Mouse (Mus musculus): Measurements from ENCODE around the gene Akap13.

Akap13 gene

DNA sequence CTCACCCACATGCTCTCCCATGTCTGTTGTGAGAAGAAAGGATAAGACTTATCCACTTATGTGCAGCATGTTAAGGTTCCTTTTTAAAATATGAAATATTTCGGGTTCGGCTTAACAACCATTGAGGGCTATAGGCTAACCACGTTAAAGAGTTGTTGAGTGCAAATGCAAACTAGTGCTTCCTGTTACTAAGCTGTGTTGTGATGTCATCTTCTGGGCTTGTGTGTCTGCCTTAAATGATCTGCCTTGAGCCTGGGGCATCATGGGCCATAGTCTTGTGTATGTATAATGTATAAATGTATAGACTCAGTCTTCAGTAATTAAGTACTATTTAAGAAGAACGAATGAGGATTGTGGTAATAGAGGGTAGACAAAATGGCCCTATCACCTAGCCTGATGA is 104.6 kb downstream of the Akap13 start:
- DNase-seq (ENCODE audit: low spot score), result no peak

DNA sequence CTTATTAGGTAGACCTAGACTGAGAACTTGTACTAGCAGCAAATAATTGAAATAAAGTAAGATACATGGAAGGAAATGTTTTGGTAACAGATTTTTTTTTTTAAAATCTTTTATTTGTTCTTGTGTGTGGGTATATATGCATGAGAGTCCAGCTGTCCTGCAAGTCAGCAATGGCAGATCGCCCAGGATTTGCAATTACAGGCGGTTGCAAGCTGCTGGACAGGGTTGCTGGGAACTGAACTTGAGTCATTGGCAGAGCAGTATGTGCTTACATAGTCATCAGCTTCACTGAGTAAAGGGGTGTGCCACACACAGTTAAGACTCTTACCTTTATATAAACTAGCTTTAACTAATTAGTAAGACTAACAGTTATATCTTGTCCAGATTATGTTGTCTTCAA is 105.2 kb downstream of the Akap13 start:
- no peak for DNase-seq (ENCODE audit: low spot score)

DNA sequence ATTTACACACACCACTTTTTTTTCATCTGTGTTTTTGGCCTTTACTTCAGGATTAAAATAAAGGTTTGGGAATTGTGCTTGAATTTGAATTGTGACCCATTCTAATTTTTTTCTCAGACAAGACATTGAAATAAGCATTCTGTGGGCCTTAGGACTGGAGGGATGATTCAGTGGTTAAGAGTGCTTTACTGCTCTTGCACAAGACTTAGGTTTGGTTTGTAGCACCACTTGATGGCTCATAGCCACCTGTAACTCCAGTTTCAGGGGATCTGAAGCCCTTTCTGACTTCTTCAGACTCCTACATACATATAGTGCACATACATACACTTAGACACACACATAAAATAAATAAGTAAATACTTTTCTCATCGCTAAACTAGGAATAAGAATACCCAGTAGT is 105.8 kb downstream of the Akap13 start:
- DNase-seq (ENCODE audit: low spot score), result no peak

DNA sequence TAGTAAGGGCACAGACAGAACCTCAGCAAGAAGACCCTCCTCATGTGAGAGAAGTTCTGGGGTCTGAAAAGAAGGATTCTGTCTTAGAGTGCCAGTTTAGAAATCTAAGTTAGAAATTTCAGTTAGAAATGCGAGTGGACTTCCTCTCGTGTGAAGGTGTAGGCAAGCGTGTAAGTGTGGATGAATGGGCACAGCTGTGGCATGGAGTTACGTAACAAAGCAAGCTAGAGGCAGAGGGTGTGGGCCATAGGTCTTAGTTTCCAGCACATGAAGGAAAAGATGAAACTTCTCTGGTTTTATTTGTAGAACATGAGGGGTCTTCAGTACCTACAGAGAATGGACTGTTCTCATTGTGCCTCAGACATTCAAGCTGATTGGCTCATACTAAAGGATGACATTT is 112.9 kb downstream of the Akap13 start:
- DNase-seq (ENCODE audit: low spot score), result no peak

DNA sequence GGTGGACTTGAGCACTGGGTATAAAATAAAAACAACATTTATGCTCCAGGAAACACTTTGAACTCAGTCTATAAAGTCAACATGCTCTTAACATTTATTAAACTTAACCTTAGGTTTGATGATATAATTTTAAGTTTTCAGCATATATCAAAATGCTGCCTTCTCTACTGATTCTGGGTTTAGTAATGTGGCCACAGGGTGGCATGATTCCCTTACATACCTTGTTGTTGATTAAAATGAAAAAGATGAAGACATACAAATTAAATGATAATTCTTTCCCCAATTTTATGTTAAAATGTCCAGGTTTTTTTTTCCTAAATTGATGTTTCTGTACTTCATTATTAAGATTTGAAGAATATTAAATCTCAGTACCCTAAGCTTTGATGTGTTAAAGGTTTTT is 113.5 kb downstream of the Akap13 start:
- no peak for DNase-seq (ENCODE audit: low spot score)

DNA sequence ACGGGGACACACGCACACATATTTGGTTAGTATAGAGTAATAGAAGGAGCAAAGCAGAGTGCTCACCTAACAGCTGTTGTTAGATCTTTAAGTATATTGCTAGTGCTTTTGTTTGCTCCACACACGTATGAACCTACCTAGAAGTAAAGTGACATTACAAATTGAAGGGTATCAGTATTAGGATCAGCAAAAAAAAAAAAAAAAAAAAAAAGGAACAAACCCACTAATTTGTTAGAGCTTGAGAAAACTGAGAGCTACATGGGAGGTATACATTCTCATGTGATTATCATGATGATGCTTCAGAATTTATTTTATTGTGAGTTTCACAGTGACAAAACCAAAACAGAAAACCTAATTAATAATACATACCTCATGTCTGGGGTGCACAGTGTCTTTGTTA is 114.9 kb downstream of the Akap13 start:
- no peak for DNase-seq (ENCODE audit: low spot score)

DNA sequence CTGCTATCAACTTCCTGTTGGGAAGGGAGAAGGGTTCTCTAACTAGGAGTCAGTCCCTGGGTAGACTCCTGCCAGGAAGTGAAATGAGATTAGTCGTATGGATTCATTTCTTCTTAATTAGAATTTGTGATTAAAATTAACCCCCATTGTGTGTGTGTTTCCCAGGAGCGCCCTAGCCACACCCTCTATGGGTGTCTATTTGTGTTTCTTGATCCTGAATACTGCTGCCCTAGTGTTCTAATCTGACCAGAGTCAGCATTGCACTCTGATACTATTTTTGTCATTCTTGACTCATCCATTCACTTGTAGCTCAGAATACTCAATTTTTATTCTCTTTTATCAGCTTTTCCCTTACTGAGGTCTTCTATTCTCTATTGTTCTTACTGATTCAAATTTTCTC is 115.7 kb downstream of the Akap13 start:
- no peak for DNase-seq (ENCODE audit: low spot score)

DNA sequence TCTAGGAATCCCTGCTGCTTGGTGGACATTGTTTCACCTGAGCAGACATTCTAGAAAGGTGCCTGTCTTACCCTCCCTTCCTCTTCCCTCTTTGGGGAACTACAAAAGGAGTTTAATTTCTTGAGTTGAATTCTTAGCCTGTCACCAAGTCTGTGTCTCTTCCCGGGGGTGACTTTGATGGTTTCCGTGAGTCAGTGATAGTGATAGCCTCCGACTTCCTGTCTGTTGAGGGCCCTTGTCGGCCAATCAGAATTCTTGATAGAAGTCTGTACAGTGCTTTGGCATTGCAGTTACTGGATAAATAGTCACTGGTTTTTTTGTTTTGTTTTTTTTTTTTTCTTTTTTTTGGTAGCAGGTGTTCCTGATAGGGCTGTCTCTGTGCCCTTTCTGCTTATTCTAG is 116.8 kb downstream of the Akap13 start:
- no peak for DNase-seq (ENCODE audit: low spot score)

DNA sequence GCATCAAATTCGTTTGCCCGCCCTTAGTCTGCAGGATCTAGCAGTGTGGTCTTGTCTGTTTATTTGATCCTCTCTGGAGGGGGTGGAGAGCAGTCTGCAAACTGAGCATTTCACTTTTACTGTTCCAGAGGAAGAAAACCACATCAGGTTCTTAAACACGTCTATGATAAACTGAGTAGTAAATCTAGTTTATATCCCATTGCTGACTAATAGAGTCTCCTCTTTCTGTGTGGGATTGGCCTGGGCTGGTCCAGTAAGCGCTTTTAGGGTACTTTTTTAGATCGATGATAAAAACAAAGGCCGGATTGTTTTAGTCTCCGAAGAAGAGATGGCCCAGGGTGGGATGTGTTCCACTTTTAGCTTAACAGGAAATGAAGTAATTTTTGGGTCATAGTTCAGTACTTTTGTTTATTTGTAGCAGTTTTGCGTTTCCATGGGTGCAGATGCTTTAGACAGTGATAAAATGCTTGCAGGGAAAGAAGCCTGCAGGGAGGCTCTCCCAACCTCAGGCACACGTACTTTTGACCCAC is 119.9 kb downstream of the Akap13 start:
- no peak for DNase-seq (ENCODE audit: low spot score)

DNA sequence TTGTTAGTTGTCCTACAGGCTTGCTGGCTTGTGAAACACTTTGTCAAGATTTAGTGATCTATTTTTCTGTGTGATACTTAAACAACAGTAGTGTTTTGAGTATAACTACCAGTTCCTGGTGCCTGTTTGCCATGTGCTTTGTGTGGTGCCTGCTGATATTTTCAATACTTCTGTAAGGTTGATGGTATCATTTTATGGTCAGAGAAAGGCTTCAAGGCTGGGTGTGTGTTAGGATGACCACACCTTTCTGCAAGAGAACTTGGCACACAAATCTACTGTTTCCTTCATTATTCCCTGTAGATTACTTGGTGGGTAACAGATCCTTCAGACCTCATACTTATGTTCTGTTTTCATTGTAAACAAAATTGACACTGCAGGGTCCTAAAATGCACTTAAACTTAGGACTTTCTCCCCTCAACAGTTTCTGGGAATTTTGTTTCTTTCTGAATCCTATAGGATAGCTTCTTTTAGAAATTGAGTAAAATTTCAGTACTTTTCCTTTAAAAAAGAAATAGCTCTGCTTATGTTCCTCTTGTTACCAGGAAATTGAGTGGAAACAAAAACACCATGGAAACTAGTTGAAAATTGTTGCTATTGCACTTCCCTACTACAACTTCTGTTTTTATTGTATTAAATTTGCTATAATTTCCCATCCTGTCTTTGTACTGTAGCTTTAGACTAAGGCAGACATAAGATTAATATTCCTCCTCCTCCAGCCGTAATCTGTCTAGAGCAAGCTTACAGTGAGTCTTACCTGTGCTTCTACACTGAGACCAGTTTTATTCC is 120.7 kb downstream of the Akap13 start:
- no peak for DNase-seq (ENCODE audit: low spot score)

DNA sequence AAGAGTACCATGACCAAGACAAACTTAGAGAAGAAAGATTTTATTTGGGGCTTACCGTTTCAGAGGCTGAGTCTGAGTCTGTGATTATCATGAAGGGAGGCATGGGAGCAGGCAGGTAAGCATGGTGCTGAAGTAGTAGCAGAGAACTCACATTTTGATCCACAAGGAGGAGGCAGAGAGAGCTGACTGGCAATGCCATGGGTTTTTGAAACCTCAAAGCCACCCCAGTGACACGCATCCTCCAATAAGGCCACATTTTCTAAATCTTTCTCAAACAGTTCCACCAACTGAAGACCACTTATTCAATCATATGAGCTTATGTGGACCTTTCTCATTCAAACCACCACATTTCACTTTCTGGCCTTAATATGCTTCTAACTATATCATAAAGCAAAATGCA is 121.5 kb downstream of the Akap13 start:
- no peak for DNase-seq (ENCODE audit: low spot score)

DNA sequence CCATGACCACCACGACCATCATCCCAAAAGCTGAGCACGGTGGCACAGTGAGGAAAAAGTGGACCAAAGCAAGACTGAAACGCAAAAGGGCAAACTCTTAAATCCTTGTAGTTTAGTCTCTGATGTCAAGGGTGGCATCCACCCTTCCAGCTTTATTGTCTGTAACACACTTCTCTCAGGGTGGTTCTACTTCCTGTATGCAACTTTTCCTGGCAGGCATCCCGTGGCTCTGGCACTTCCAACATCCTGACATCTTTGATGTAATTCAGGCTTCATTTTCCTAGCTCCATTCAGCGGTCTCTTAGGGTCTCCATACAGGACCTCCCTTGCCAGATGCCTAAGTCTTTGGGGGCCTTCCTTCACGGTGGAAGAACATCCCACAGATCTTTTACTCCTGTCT is 122.0 kb downstream of the Akap13 start:
- DNase-seq (ENCODE audit: low spot score), result no peak

DNA sequence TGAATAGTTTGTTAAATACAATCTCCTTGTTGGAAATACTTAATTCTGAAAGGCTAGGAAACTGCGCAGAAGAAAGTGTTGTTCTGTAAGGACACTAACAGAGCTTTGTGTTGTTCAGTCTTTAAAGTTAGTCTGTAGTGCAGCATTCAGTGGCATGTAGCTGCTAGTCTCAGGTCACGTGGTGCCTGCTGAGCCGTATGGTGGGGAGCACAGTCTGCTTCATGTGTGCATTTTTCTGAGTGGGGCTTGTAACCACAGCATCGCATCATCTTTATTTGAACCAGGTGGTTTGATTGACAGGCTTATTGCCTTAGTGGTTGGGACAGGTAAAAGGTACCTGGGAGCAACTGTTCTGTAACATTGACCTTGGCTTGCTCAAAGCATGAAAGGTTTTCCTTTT is 123.3 kb downstream of the Akap13 start:
- DNase-seq (ENCODE audit: low spot score), result no peak

DNA sequence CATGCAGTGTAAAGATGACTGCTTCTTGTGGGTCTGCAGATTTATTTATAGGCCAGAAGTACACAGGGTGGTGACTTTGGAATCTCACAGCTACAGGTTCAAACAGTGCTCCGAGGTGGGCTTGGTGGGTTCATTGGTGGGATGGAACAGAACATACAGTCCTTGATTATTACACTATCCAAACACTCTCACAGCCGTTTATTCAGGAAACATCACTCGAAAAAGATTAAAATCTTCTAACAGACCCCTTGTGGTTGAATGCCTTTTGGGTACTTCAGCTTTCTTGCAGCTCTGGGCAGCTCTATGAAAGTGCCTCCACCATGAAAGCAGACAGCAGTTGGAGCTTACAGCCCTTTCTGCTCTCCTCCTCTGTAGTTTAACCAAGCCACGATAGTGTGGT is 126.8 kb downstream of the Akap13 start:
- DNase-seq (ENCODE audit: low spot score), result no peak

DNA sequence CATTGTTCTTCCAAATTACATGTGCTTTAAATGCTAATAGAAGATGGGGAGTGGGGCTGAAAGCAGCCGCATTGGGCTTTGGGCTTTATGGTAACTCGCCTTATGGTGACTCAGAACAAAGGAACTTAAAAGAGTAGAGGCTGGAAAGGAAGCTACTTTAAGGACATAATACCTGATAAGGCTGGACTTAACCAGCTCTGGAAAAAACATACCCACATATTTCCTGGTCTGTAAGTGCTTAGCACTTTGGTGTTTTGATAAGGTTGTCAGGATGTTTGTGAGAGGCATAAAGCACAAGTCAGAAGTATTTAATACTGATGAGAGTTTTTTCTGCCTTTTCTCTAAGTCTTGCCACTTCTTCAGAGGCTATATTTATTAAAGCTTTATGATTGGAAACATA is 128.8 kb downstream of the Akap13 start:
- no peak for DNase-seq (ENCODE audit: low spot score)

DNA sequence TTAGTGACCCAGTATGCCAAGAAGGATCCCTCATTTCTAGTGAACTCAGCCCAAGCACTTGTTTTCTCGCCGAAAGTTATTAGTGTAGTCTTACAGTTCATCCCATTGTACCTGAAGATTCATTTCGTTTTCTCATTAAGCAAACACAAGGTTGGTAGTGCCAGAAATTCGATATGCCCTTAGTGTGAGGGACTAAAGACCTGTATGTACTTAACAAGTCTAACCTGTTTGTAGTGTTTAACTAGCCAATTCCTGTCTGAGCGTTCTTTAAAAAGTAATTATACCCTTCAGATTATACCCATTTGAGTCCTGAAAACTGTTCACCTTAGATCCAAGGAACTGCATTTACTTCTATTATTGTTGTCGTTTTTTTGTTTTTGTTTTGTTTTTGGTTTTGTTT is 130.1 kb downstream of the Akap13 start:
- no peak for DNase-seq (ENCODE audit: low spot score)

DNA sequence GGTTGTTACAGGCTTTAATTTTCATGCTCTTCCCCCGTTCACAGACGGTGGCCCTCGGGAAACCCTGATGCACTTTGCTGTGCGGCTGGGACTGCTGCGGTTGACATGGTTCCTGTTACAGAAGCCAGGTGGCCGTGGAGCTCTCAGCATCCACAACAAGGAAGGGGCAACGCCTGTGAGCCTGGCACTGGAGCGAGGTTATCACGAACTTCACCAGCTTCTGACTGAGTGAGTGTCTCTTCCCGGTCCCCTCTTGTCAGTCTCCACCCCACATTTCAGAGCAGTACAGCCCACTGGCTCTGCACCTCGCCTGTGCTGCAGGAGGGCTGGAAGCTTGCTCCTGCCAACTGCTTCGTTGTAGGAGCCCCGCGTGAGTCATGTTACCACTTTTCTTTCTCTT is 130.8 kb downstream of the Akap13 start:
- no peak for DNase-seq (ENCODE audit: low spot score)

DNA sequence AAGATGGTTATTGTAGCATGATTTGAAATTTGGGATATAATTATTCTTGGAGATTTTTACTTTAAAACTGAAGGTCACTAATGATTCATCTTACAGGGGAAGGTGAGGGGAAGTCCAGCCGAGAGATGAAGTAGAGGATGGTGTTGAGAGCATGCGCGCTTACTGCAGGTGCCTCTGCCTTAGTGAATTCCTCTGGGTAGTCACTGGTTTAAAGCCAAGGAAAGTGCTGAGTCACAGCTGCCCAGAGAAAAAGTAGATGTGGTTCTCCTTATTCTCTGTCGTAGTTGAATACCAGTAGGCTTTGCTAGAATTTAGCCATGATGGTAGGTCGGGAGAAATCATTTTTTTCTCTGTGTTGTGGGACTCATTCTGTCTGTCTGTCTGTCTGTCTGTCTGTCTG is 132.4 kb downstream of the Akap13 start:
- DNase-seq (ENCODE audit: low spot score), result no peak

DNA sequence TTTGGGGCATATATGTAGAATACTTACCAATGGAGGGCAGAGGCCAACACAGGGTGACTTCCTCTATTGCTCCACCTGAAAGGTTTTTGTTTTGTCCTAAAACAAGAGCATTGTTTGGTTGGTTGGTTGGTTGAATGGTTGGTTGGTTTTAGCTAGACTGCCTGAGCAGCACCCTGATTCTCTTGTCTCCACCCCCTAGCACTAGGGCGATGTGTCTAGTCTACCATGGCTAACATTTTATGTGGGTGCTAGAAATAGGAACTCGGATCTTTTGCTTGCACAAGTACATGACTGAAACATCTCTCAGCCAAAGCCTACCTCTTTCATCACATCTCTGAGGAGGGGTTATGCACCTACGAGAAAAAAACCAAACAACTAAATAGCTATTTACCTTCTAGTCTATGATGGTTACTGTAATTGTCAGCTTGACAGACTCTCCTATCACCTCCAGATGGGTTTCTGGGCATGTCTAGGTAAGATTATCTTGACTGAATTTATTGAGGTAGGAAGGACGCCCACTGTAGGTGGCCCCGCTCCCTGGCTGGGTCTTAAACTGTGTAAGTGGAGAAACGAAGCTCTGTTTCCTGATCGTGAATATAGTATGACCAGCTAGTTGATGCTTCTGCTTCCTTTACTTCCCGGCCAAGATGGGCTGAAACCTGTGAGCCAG is 134.1 kb downstream of the Akap13 start:
- DNase-seq (ENCODE audit: low spot score), result no peak

DNA sequence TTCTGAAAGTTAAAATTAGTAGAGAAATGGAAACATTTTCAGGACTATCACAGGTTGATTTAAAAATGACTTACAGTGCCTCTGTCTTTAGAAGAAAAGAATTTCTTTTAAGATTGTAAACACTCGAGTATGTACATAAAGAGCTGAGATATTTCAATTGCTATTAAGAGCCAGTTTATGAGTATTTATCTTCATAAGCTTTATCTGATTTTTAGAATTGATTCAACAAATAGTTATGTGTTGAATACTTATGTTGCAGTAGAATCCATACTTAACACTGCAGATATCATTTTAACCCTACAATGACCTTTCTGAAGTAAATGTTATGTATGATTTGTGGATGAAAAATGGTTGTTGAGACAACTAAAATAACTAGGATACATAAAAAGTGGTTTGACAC is 136.6 kb downstream of the Akap13 start:
- no peak for DNase-seq (ENCODE audit: low spot score)

DNA sequence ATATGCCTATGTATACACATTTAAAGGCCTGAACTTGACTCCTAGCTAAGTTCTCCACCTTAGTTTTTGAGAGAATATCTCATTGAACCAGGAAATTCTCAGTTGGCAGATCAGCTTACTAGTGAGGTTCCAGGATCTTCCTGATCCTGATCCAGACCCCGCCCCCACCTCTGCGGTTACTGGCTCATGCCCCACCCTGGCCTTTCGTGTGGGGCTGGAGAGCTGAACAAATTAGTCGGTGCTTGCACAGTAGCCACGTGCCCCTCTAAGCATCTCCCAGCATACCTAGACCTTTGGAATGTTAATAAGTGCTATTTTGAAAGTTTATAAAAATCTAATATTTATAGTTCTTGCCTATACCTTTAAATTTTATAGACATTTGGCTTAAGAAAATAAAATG is 139.5 kb downstream of the Akap13 start:
- no peak for DNase-seq (ENCODE audit: low spot score)

DNA sequence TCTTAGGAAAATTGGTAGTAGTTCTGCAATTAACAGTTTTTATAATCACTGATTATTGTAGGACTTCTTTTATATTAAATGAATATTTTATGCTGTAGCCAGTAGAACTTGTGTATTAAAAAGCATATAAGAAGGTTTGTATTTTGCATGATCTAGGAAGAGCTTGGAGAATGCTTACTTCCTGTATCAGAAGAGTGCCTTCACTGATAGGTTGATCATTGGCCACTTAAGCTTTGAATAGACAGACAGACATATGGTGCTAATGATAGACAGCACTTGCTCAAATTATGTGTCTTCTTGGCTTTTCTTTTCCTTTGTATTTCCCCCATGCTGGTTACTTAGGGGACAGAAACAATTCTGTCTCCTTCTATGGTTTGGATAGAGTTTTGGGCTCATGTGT is 139.9 kb downstream of the Akap13 start:
- no peak for DNase-seq (ENCODE audit: low spot score)

DNA sequence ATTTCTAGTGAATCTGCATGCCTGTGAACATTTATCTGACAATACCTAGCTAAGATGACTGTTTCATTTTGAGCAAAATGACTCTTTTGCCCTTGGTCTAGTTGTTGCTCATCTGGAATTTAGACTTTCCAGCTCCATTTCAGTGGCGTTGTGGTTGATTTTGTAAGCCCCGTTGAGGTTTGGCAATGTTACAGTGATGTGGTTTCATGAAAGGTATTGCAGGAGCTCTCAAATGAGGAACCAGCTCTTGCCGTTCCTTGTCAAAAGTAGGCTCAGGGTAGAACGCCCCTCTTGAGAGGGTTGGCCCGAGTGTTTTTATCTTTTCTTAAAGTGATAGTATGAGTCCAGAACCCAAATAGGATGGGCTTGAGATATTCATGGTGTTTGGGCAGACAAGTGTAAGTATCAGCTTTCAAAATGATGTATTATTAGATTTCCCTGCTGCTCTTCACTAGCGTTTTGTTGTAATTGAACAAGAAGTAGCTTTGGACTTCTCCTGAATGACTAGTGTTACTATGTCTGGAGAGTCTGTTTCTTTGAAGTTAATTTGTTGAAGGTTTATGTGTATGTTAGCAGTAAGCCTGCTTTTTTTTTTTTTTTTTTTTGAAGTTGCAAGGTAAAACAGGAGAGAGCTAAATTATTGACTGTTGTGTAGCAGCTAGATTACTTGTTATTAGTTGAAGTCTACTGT is 140.9 kb downstream of the Akap13 start:
- DNase-seq (ENCODE audit: low spot score), result no peak
